Mouse (Mus musculus): ENCODE measurements around the gene Tfeb. TPM values are rescaled to one million over a fixed set of nuclear protein-coding genes. Genes with fewer than 3 reads are reported as not detected.
A peak's percentile ranks its signal among the peaks of the same experiment; 100 is the strongest.

Gene Tfeb
- polyA plus RNA-seq, 1 experiment from 2014 or later: 4.7 TPM

- no peak for DNase-seq (ENCODE audit: low spot score)
Measured at GRCm38 (mm10) chr17:47711883-47712282, 24.9 kb upstream of the Tfeb start.

- no peak for DNase-seq (ENCODE audit: low spot score)
Measured at GRCm38 (mm10) chr17:47712889-47713571, 23.8 kb upstream of the Tfeb start.

GRCm38 (mm10) chr17:47715037-47715436 is 21.8 kb upstream of the Tfeb start:
- DNase-seq (ENCODE audit: low spot score): no peak

GRCm38 (mm10) chr17:47721183-47721582 is 15.6 kb upstream of the Tfeb start:
- no peak for DNase-seq (ENCODE audit: low spot score)

GRCm38 (mm10) chr17:47726566-47726965 is 10.3 kb upstream of the Tfeb start, which contains the start of gene Pgc:
TSS of gene Pgc (plus strand) at chr17:47726842.
- no peak for DNase-seq (ENCODE audit: low spot score)

- DNase-seq (ENCODE audit: low spot score): no peak
Measured at GRCm38 (mm10) chr17:47730633-47731575, 5.9 kb upstream of the Tfeb start.

- DNase-seq (ENCODE audit: low spot score): no peak
Measured at GRCm38 (mm10) chr17:47735553-47736100, 1.2 kb upstream of the Tfeb start.

GRCm38 (mm10) chr17:47737271-47738065 is 638 bp downstream of the Tfeb start:
- peak; percentile 46 for DNase-seq (ENCODE audit: low spot score)

GRCm38 (mm10) chr17:47738066-47738878 is 1.4 kb downstream of the Tfeb start:
- peak; percentile 46 for DNase-seq (ENCODE audit: low spot score)

GRCm38 (mm10) chr17:47738879-47739798 is 2.3 kb downstream of the Tfeb start:
- DNase-seq (ENCODE audit: low spot score): peak; percentile 47

- no peak for DNase-seq (ENCODE audit: low spot score)
Measured at GRCm38 (mm10) chr17:47740186-47740585, 3.4 kb downstream of the Tfeb start.

- peak; percentile 34 for DNase-seq (ENCODE audit: low spot score)
Measured at GRCm38 (mm10) chr17:47742991-47743734, 6.3 kb downstream of the Tfeb start.

GRCm38 (mm10) chr17:47744086-47744485 is 7.3 kb downstream of the Tfeb start:
- DNase-seq (ENCODE audit: low spot score): no peak

GRCm38 (mm10) chr17:47744746-47745368 is 8.0 kb downstream of the Tfeb start:
- no peak for DNase-seq (ENCODE audit: low spot score)

GRCm38 (mm10) chr17:47748791-47749553 is 12.1 kb downstream of the Tfeb start:
- DNase-seq (ENCODE audit: low spot score): no peak

- no peak for DNase-seq (ENCODE audit: low spot score)
Measured at GRCm38 (mm10) chr17:47749626-47750025, 12.8 kb downstream of the Tfeb start.

GRCm38 (mm10) chr17:47750101-47750500 is 13.3 kb downstream of the Tfeb start:
- no peak for DNase-seq (ENCODE audit: low spot score)
